Mouse (Mus musculus) right cerebral cortex, postnatal 25 days (tissue): ENCODE data around the gene Gm21409.
"Not testable (repeated sequence)": the region's sequence is repeated elsewhere in the genome, so short reads cannot be mapped to it uniquely, and the experiment has no call there.

Source experiments
- DNase-seq: peaks from one replicate; pipeline ENCODE4 v3.0.0; 2022

Gene Gm21409

DNA sequence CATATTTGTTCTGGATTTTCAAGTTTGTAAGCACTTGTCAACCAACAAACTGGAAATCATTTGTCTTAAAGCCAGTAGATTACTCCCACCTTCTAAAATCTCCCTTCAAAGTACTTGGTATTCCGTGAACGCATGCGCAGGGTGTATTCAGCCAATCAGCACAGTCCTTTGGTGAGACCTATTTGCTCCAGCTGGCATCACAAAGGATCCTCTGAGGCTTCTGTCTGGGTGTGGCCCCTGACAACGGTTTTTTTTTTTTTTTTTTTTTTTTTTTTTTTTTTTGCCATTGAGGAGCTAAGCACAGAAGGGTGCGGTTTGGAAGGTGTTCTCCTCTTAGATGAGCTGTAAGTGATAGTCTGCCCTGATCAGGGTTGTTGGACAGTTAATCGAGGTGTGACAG, at the start of gene Gm21409:
Gm21409 (plus strand) TSS at position 301 of the 400 bp plus-strand sequence.
- DNase-seq: not testable (repeated sequence)
